Mouse (Mus musculus): ENCODE results near the gene Styxl1. TPM values are rescaled to one million over a fixed set of nuclear protein-coding genes. Genes with fewer than 3 reads are reported as not detected.

Styxl1 gene
- total RNA-seq, 1 experiment: not detected

DNA sequence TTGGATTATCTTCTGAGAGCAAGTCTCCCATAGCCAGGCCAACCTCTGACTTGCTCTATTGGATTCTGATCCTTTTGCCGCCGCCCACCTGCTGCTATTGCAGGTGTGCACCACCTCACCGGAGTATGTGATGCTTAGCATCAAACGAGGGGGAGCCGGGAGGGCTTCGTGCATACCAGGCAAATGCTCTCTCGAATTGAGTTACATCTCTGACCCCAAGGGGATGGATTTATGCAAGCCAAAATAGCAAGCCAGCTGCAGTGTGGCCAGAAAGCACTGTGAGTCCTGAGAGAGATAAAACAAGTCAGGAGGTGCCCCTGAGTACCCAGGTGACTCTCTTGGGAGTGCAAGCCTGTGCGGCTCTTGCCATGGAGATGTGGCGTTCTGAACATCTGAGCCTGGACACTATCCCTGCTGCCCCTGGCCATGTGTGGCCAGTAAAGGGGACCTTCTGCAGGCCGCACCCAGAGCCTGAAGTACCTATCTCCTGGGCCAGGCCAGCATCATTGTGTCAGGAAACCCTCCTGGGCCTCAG is 58.5 kb downstream of the Styxl1 start:
- Histone ChIP-seq H3K4me1 (ENCODE audit: control insufficient read depth in 2 of 2, insufficient read depth in 2 of 2, low read length in 2 of 2, poor library complexity in 1 of 2) (peaks cover 0 to 9% of the 10 kb centered on the region in 2 experiments; a peak in 2 of 4 replicates), H3K27ac (ENCODE audit: insufficient read depth, low read depth, low read length, poor library complexity, severe bottlenecking) (no peak overlapping the region), H3K36me3 (ENCODE audit: control insufficient read depth, insufficient read depth, low read length, poor library complexity, severe bottlenecking) (peaks cover 16% of the 10 kb centered on the region), H3K4me3 (ENCODE audit: insufficient read depth in 1 of 2, low read depth in 1 of 2, low read length in 2 of 2, poor library complexity in 1 of 2, severe bottlenecking in 1 of 2) (no peak overlapping the region), H3K9ac (ENCODE audit: insufficient read depth, low read depth, low read length, poor library complexity, severe bottlenecking) (no peak overlapping the region), H3K9me3 (ENCODE audit: control insufficient read depth, insufficient read depth, low read depth, low read length) (no peaks in the 10 kb centered on the region)
- DNase-seq (ENCODE audit: low read depth, low spot score): no peak
- TF ChIP-seq HCFC1 (IDR thresholded peaks at IDR 0.05; ENCODE audit: borderline replicate concordance, insufficient read depth, low read length) (no peak), MAFK (IDR thresholded peaks at IDR 0.05; ENCODE audit: insufficient read depth, low read depth, low read length) (no peak)
- in situ Hi-C loops (cut with MboI; ENCODE audit: low sequenced_read_pairs in 2 of 2, unreplicated experiment in 2 of 2): no loop called here

- H3K4me1 ChIP-seq (ENCODE audit: control insufficient read depth in 2 of 2, insufficient read depth in 2 of 2, low read length in 2 of 2, poor library complexity in 1 of 2): peaks cover 0 to 8% of the 10 kb centered on the region in 2 experiments; a peak in 2 of 4 replicates
- no peak overlapping the region for H3K27ac ChIP-seq (ENCODE audit: insufficient read depth, low read depth, low read length, poor library complexity, severe bottlenecking)
- no peak for TF ChIP-seq HCFC1 (IDR thresholded peaks at IDR 0.05; ENCODE audit: borderline replicate concordance, insufficient read depth, low read length)
- no peak for TF ChIP-seq CHD2 (IDR thresholded peaks at IDR 0.05; ENCODE audit: low read depth, low read length)
- no peak for TF ChIP-seq ZNF384 (IDR thresholded peaks at IDR 0.05; ENCODE audit: low read depth, low read length)
- no peak for TF ChIP-seq MAFK (IDR thresholded peaks at IDR 0.05; ENCODE audit: insufficient read depth, low read depth, low read length)
- TF ChIP-seq ZC3H11A (IDR thresholded peaks at IDR 0.05; ENCODE audit: borderline replicate concordance, low read depth, low read length): no peak
- peaks cover 16% of the 10 kb centered on the region for H3K36me3 ChIP-seq (ENCODE audit: control insufficient read depth, insufficient read depth, low read length, poor library complexity, severe bottlenecking)
- no peaks in the 10 kb centered on the region for H3K9me3 ChIP-seq (ENCODE audit: control insufficient read depth, insufficient read depth, low read depth, low read length)
- no peak for DNase-seq (ENCODE audit: low read depth, low spot score)
- in situ Hi-C loops (cut with MboI; ENCODE audit: low sequenced_read_pairs in 2 of 2, unreplicated experiment in 2 of 2): no loop called here
- H3K4me3 ChIP-seq (ENCODE audit: insufficient read depth in 1 of 2, low read depth in 1 of 2, low read length in 2 of 2, poor library complexity in 1 of 2, severe bottlenecking in 1 of 2): no peak overlapping the region
- H3K9ac ChIP-seq (ENCODE audit: insufficient read depth, low read depth, low read length, poor library complexity, severe bottlenecking): no peak overlapping the region
These were observed 62.6 kb downstream of the Styxl1 start for GRCm38 (mm10) chr5:135715624-135716023.

- H3K36me3 ChIP-seq (ENCODE audit: control insufficient read depth, insufficient read depth, low read length, poor library complexity, severe bottlenecking): peaks cover 10% of the 10 kb centered on the region
- no peak for DNase-seq (ENCODE audit: low read depth, low spot score)
- peaks cover 0 to 6% of the 10 kb centered on the region in 2 experiments; a peak in 2 of 4 replicates for H3K4me1 ChIP-seq (ENCODE audit: control insufficient read depth in 2 of 2, insufficient read depth in 2 of 2, low read length in 2 of 2, poor library complexity in 1 of 2)
- in situ Hi-C loops (cut with MboI; ENCODE audit: low sequenced_read_pairs in 2 of 2, unreplicated experiment in 2 of 2): no loop called here
- no peaks in the 10 kb centered on the region for H3K9me3 ChIP-seq (ENCODE audit: control insufficient read depth, insufficient read depth, low read depth, low read length)
- H3K27ac ChIP-seq (ENCODE audit: insufficient read depth, low read depth, low read length, poor library complexity, severe bottlenecking): no peak overlapping the region
- TF ChIP-seq CHD2 (IDR thresholded peaks at IDR 0.05; ENCODE audit: low read depth, low read length) (no peak), HCFC1 (IDR thresholded peaks at IDR 0.05; ENCODE audit: borderline replicate concordance, insufficient read depth, low read length) (no peak), MAFK (IDR thresholded peaks at IDR 0.05; ENCODE audit: insufficient read depth, low read depth, low read length) (no peak), ZNF384 (IDR thresholded peaks at IDR 0.05; ENCODE audit: low read depth, low read length) (no peak), ZC3H11A (IDR thresholded peaks at IDR 0.05; ENCODE audit: borderline replicate concordance, low read depth, low read length) (no peak)
- no peak overlapping the region for H3K4me3 ChIP-seq (ENCODE audit: insufficient read depth in 1 of 2, low read depth in 1 of 2, low read length in 2 of 2, poor library complexity in 1 of 2, severe bottlenecking in 1 of 2)
- H3K9ac ChIP-seq (ENCODE audit: insufficient read depth, low read depth, low read length, poor library complexity, severe bottlenecking): no peak overlapping the region
These were observed 64.6 kb downstream of the Styxl1 start for GRCm38 (mm10) chr5:135713441-135714218.

- DNase-seq (ENCODE audit: low read depth, low spot score): no peak
- TF ChIP-seq ZC3H11A (IDR thresholded peaks at IDR 0.05; ENCODE audit: borderline replicate concordance, low read depth, low read length) (no peak), HCFC1 (IDR thresholded peaks at IDR 0.05; ENCODE audit: borderline replicate concordance, insufficient read depth, low read length) (no peak), CHD2 (IDR thresholded peaks at IDR 0.05; ENCODE audit: low read depth, low read length) (no peak), ZNF384 (IDR thresholded peaks at IDR 0.05; ENCODE audit: low read depth, low read length) (no peak), MAFK (IDR thresholded peaks at IDR 0.05; ENCODE audit: insufficient read depth, low read depth, low read length) (no peak)
- Histone ChIP-seq H3K9me3 (ENCODE audit: control insufficient read depth, insufficient read depth, low read depth, low read length) (no peaks in the 10 kb centered on the region), H3K4me1 (ENCODE audit: control insufficient read depth in 2 of 2, insufficient read depth in 2 of 2, low read length in 2 of 2, poor library complexity in 1 of 2) (peaks cover 0 to 10% of the 10 kb centered on the region in 2 experiments; a peak in 2 of 4 replicates), H3K4me3 (ENCODE audit: insufficient read depth in 1 of 2, low read depth in 1 of 2, low read length in 2 of 2, poor library complexity in 1 of 2, severe bottlenecking in 1 of 2) (no peak overlapping the region), H3K9ac (ENCODE audit: insufficient read depth, low read depth, low read length, poor library complexity, severe bottlenecking) (no peak overlapping the region), H3K36me3 (ENCODE audit: control insufficient read depth, insufficient read depth, low read length, poor library complexity, severe bottlenecking) (peaks cover 7% of the 10 kb centered on the region), H3K27ac (ENCODE audit: insufficient read depth, low read depth, low read length, poor library complexity, severe bottlenecking) (no peak overlapping the region)
- in situ Hi-C loops (cut with MboI; ENCODE audit: low sequenced_read_pairs in 2 of 2, unreplicated experiment in 2 of 2): no loop called here
These were observed 65.4 kb downstream of the Styxl1 start for GRCm38 (mm10) chr5:135712803-135713202.

Measured in ES-E14 (cell line).